Mouse (Mus musculus): ENCODE results near the gene Slit3. TPM values are rescaled to one million over a fixed set of nuclear protein-coding genes. Genes with fewer than 3 reads are reported as not detected.

Gene Slit3
- polyA plus RNA-seq, 1 experiment, result not detected

- 0 out of 2 replicates have a peak, but pooled peaks cover 3% of the 10 kb centered on the region for H3K9me3 ChIP-seq (ENCODE audit: control insufficient read depth, low read length)
- no peaks in the 10 kb centered on the region for H3K4me1 ChIP-seq (ENCODE audit: control insufficient read depth)
- no peak overlapping the region for H3K4me3 ChIP-seq (replicated peaks)
- TF ChIP-seq GATA1 (IDR thresholded peaks at IDR 0.05; ENCODE audit: low read length), result no peak
- no peak for TF ChIP-seq TAL1 (IDR thresholded peaks at IDR 0.05; ENCODE audit: low read length)
- no peaks in the 10 kb centered on the region for H3K36me3 ChIP-seq (ENCODE audit: control insufficient read depth)
- 0 out of 2 replicates have a peak, but pooled peaks cover 2% of the 10 kb centered on the region for H3K27me3 ChIP-seq (ENCODE audit: control insufficient read depth)
Measured at GRCm38 (mm10) chr11:35202332-35202731, 81.3 kb downstream of the Slit3 start.

DNA sequence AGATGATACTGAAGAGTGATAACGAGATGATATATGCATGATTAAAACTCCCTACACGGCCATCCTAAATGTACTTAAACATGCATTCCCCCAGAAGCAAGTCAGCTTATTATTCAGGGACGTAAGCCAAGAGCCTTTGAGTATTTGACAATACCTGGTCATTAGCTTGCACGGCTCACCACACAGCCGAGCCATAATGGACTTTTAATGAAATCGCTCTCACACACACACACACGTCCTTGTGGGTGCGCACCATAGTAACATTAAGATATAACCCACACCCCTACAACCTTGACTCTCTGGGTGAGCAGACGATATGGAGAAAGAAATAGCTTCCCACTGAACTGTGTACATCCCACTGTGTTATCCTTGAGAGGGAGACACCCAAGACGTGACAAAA, 82.6 kb downstream of the Slit3 start:
- H3K4me1 ChIP-seq (ENCODE audit: control insufficient read depth), result no peaks in the 10 kb centered on the region
- H3K27me3 ChIP-seq (ENCODE audit: control insufficient read depth), result 0 out of 2 replicates have a peak, but pooled peaks cover 2% of the 10 kb centered on the region
- 0 out of 2 replicates have a peak, but pooled peaks cover 3% of the 10 kb centered on the region for H3K9me3 ChIP-seq (ENCODE audit: control insufficient read depth, low read length)
- no peak overlapping the region for H3K4me3 ChIP-seq (replicated peaks)
- H3K36me3 ChIP-seq (ENCODE audit: control insufficient read depth), result no peaks in the 10 kb centered on the region
- TF ChIP-seq GATA1 (IDR thresholded peaks at IDR 0.05; ENCODE audit: low read length) (no peak), TAL1 (IDR thresholded peaks at IDR 0.05; ENCODE audit: low read length) (no peak)

GRCm38 (mm10) chr11:35204084-35204483, 83.1 kb downstream of the Slit3 start:
- Histone ChIP-seq H3K9me3 (ENCODE audit: control insufficient read depth, low read length) (0 out of 2 replicates have a peak, but pooled peaks cover 3% of the 10 kb centered on the region), H3K36me3 (ENCODE audit: control insufficient read depth) (no peaks in the 10 kb centered on the region), H3K4me3 (replicated peaks) (no peak overlapping the region), H3K27me3 (ENCODE audit: control insufficient read depth) (0 out of 2 replicates have a peak, but pooled peaks cover 2% of the 10 kb centered on the region), H3K4me1 (ENCODE audit: control insufficient read depth) (no peaks in the 10 kb centered on the region)
- TF ChIP-seq TAL1 (IDR thresholded peaks at IDR 0.05; ENCODE audit: low read length) (no peak), GATA1 (IDR thresholded peaks at IDR 0.05; ENCODE audit: low read length) (no peak)

DNA sequence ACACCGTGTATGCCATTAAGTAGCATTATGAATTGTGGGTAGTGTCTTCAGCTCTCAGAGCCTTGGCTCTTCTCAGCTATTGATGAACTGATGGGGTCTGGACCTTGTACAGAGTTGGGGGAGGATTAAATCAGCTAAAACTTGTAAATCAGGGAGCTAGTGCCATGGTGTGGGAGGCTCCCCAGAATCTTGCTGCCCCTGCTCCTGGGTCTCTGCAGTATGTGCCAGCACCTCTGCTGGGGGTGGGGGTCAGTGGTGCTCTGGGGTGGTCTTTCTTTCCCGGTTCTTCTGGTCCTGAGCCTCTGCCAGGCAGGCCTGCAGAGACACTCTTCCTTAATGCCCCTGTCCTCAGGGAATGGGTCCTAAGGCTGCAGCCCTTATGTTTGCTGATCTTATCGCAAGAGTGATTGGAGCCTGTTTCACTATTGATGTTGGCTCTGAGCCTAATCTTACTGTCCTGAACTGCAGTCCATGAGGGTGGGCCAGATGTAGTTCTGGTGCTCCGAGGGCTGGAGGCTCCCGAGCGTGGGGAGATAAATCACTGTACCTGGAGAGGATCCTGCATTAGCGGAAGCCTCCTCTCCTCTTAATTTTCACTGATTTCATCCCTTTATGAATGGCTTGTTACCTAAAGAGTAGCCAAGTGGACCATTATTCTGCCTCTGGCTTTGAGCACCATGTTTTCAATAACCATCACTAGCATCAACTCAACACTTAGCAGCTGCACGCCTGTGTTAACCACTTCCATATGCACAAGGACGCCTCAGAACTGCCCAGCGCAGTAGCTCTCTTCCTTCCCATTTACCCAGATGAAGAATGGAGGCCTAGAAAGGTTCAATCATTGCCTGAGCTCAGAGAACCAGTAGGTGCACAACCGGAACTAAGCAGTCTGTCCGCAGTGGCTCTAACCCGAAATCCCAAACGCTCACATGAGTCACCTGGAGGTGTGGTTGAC, 90.0 kb downstream of the Slit3 start:
- no peaks in the 10 kb centered on the region for H3K4me1 ChIP-seq (ENCODE audit: control insufficient read depth)
- no peaks in the 10 kb centered on the region; the same call in 1 of the 2 replicates for H3K27me3 ChIP-seq (ENCODE audit: control insufficient read depth)
- H3K36me3 ChIP-seq (ENCODE audit: control insufficient read depth), result no peaks in the 10 kb centered on the region
- no peak overlapping the region for H3K4me3 ChIP-seq (replicated peaks)
- H3K9me3 ChIP-seq (ENCODE audit: control insufficient read depth, low read length), result peaks cover 2% of the 10 kb centered on the region
- TF ChIP-seq TAL1 (IDR thresholded peaks at IDR 0.05; ENCODE audit: low read length) (no peak), GATA1 (IDR thresholded peaks at IDR 0.05; ENCODE audit: low read length) (no peak)

- H3K4me1 ChIP-seq (ENCODE audit: control insufficient read depth), result no peaks in the 10 kb centered on the region
- no peaks in the 10 kb centered on the region for H3K9me3 ChIP-seq (ENCODE audit: control insufficient read depth, low read length)
- TF ChIP-seq GATA1 (IDR thresholded peaks at IDR 0.05; ENCODE audit: low read length) (no peak), TAL1 (IDR thresholded peaks at IDR 0.05; ENCODE audit: low read length) (no peak)
- no peaks in the 10 kb centered on the region for H3K36me3 ChIP-seq (ENCODE audit: control insufficient read depth)
- H3K4me3 ChIP-seq (replicated peaks), result no peak overlapping the region
- H3K27me3 ChIP-seq (ENCODE audit: control insufficient read depth), result no peaks in the 10 kb centered on the region
Measured at GRCm38 (mm10) chr11:35224025-35224424, 103.0 kb downstream of the Slit3 start.

DNA sequence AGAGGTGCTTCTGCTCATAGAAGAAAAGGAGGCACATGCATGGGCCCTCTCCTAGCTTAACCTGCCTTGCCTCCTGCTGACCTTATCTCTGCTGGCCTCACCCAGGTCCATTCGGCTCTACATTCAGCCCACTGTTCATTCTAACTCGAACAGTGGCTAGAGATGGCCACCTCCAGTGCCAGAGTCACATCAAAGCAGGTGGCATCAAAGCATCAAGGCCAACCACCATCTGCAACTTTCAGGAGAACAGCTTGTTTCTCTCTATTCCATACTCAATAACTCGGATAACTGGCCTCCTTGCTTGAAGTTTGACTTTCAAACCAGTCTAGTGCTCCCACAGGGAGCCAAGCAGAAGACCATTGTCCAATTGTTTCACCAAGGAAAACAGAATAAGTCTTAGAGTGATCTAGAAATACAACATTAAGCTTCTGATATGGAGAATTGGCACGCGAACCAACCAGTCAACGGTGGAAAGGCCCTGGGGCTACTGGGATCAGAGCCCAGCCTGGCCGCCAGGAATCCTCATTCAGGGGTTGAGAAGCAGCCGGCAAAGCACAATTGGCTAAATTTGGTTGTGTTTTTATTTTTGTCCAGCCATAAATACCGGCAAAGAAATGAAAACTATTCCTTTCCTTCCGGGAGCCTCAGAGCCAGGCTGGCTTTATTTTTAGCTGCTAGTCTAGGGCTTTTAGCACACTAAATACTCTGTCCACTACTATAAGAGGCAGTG, 110.5 kb downstream of the Slit3 start:
- Histone ChIP-seq H3K4me1 (ENCODE audit: control insufficient read depth) (no peaks in the 10 kb centered on the region), H3K9me3 (ENCODE audit: control insufficient read depth, low read length) (no peaks in the 10 kb centered on the region), H3K36me3 (ENCODE audit: control insufficient read depth) (no peaks in the 10 kb centered on the region), H3K27me3 (ENCODE audit: control insufficient read depth) (no peaks in the 10 kb centered on the region), H3K4me3 (replicated peaks) (no peak overlapping the region)
- TF ChIP-seq TAL1 (IDR thresholded peaks at IDR 0.05; ENCODE audit: low read length) (no peak), GATA1 (IDR thresholded peaks at IDR 0.05; ENCODE audit: low read length) (no peak)

- H3K9me3 ChIP-seq (ENCODE audit: control insufficient read depth, low read length), result no peaks in the 10 kb centered on the region
- TF ChIP-seq GATA1 (IDR thresholded peaks at IDR 0.05; ENCODE audit: low read length), result no peak
- TF ChIP-seq TAL1 (IDR thresholded peaks at IDR 0.05; ENCODE audit: low read length), result no peak
- H3K36me3 ChIP-seq (ENCODE audit: control insufficient read depth), result no peaks in the 10 kb centered on the region
- H3K4me1 ChIP-seq (ENCODE audit: control insufficient read depth), result no peaks in the 10 kb centered on the region
- no peak overlapping the region for H3K4me3 ChIP-seq (replicated peaks)
- H3K27me3 ChIP-seq (ENCODE audit: control insufficient read depth), result no peaks in the 10 kb centered on the region
Measured at GRCm38 (mm10) chr11:35232321-35232720, 111.3 kb downstream of the Slit3 start.

GRCm38 (mm10) chr11:35241379-35241778, 120.4 kb downstream of the Slit3 start:
- TF ChIP-seq TAL1 (IDR thresholded peaks at IDR 0.05; ENCODE audit: low read length), result no peak
- TF ChIP-seq GATA1 (IDR thresholded peaks at IDR 0.05; ENCODE audit: low read length), result no peak
- H3K4me3 ChIP-seq (replicated peaks), result no peak overlapping the region

GRCm38 (mm10) chr11:35243597-35243996, 122.6 kb downstream of the Slit3 start:
- Histone ChIP-seq H3K27me3 (ENCODE audit: control insufficient read depth) (no peaks in the 10 kb centered on the region), H3K4me1 (ENCODE audit: control insufficient read depth) (no peaks in the 10 kb centered on the region), H3K4me3 (replicated peaks) (no peak overlapping the region), H3K9me3 (ENCODE audit: control insufficient read depth, low read length) (peaks cover 2% of the 10 kb centered on the region; the same call in 1 of the 2 replicates), H3K36me3 (ENCODE audit: control insufficient read depth) (no peaks in the 10 kb centered on the region)
- TF ChIP-seq GATA1 (IDR thresholded peaks at IDR 0.05; ENCODE audit: low read length) (no peak), TAL1 (IDR thresholded peaks at IDR 0.05; ENCODE audit: low read length) (no peak)

More at GRCm38 (mm10) chr11:35241379-35241778, 120.4 kb downstream of the Slit3 start:
- Histone ChIP-seq H3K4me1 (ENCODE audit: control insufficient read depth) (no peaks in the 10 kb centered on the region), H3K9me3 (ENCODE audit: control insufficient read depth, low read length) (peaks cover 2% of the 10 kb centered on the region; the same call in 1 of the 2 replicates), H3K27me3 (ENCODE audit: control insufficient read depth) (no peaks in the 10 kb centered on the region), H3K36me3 (ENCODE audit: control insufficient read depth) (no peaks in the 10 kb centered on the region)
